Mouse (Mus musculus) gastrocnemius, postnatal 25 days (tissue): Measurements from ENCODE around the gene Anapc7. TPM values are rescaled to one million over a fixed set of nuclear protein-coding genes. Genes with fewer than 3 reads are reported as not detected.
"Not testable (repeated sequence)": the region's sequence is repeated elsewhere in the genome, so short reads cannot be mapped to it uniquely, and the experiment has no call there.

Experiments
- DNase-seq: peaks from one replicate; pipeline ENCODE4 v3.0.0; 2022
- total RNA-seq, 2 experiments: library from RNA; stranded (reverse); gene quantifications; 1 replicate in 1 of 2; 2 replicates in 1 of 2; pipeline ENCODE4 v1.2.3; 2021

The Anapc7 gene
- total RNA-seq, 2 experiments from 2014 or later: 12.3 to 13.4 TPM

DNA sequence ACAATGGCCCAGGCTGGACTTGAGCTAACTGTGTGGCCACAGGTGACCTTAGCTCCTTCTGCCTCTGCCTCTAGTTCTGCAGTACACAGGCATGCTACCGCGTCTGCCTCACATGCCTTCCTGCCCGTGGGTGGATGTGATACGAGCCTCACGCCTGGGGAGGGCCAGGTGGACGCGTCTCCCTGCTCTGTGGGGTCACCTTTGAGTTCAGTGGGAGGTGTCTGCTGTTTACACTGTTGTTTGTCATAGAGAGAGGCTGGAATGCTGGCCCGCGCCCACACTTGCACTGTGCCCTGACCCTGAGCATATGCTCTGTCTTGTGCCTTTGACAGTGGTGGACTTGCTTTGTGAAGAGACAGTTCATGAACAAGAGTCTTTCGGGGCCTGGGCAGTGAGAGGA lies 16.0 kb upstream of the Anapc7 start:
- DNase-seq: no peak

DNA sequence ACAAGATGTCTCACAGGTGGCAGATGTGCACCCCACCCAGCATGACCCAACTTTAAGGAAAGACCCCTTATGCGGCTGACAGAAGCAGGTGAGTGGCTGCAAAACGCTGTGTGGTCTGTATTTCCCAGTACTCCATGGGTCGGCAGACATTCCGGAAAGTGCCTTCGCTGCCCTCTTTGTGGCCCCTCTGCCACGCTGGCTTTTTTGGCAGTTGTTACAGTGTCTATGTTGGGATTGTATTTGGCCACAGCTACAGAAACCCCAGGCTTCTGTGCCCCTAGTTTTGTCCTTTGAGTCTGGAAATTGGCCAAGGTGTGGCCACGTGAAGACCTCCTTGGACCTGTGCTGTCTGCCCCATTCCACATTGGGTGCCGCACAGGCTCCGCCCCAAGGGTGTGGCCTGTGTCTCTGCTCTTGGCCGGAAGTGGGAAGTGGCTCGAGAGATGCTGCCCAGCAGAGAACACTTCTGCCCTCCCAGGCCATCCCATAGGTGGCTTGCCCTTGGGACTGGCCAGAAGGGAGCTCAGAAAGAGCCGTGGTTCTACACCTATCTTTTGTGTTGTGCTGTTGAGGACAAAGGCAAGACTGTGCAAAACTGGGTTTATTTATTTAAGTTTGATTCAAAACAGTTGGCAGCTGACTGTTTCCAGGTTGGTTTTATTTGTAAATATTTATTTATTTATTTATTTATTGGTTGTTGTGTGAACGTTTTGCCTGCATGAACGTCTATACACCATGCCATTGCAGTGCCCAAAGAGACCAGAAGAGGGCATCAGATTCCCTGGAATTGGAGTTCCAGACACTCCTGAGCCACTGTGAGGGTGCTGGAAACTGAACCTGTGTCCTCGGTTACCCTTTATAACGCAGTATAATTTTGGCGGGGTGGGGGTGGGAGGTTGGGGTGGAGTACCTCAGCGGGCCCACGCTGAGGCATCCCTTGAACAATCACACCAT lies 11.5 kb upstream of the Anapc7 start:
- no peak for DNase-seq

DNA sequence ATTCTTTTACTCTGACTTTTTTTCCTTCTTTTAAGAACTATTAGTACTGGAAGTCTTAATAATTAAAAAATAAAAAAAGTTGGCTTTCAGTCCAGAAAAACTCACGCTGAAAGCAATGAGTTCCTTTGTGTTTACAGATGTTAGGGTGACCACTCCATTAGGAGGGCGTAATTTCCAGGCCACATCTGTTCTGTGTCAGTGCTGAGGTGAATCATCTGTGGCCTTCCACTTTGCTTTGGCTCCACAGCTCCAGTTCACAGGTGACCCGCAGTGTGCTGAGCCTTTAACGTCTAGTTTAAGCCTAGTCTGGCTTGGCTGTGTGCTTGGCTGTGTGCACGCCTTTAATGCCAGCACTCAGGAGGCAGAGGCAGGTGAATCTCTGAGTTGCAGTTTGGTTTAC lies 9.6 kb upstream of the Anapc7 start:
- no peak for DNase-seq

DNA sequence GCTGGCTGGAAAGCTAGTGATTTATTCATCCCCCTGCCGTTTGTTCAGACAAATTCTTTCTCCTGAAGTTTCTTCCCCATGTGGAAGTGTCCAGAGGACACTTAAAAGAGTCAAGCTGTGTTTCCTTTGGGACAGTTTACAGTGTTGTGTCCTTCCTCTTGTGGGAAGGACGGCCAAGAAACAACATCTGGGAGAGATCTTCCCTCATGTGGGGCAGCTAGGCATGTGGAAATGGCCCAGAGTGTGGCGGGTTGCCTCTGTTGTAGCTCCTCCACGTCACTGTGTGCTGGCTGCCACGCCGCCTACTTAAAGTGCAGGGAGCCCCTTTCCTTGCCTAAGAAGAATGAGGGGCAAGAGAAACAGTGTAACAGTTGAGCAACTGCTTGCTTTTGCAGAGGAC lies 8.7 kb upstream of the Anapc7 start:
- peak; percentile 34 for DNase-seq

DNA sequence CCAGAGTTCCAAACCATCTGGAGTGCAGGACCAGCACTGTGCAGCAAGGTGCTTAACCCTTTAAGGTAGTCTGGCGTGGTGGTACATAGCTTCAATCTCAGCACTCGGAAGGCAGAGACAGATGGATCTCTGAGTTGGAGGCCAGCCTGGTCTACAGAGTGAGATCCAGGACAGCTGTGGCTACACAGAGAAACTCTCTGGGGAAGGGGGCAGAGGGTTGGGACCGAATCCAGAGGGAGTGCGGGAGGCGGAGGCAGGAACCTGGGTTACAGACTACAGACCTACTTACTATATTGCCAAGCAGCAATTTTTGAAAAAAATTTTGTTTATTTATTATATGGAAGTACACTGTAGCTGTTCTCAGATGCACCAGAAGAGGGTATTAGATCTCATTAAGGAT lies 7.1 kb upstream of the Anapc7 start:
- DNase-seq: no peak

DNA sequence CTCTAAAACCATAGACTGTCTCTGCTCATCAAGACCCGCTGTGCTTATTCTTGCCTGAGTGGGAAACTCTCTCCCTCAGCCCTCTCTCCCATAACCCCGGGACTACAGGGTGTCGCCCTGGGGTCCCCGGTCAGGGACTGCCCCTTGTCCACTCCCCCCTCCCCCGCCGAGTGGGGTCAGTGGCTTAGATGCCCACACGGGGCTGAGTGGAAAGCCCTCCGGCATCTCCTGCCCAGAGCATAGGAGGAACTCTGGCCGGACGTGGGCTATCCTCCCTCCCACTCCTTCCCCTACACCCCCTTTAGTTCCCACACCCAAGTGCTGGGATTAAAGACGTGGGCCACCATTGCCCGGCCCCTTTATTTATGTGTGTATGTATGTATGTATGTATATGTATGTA lies 6.0 kb upstream of the Anapc7 start:
- DNase-seq: no peak

DNA sequence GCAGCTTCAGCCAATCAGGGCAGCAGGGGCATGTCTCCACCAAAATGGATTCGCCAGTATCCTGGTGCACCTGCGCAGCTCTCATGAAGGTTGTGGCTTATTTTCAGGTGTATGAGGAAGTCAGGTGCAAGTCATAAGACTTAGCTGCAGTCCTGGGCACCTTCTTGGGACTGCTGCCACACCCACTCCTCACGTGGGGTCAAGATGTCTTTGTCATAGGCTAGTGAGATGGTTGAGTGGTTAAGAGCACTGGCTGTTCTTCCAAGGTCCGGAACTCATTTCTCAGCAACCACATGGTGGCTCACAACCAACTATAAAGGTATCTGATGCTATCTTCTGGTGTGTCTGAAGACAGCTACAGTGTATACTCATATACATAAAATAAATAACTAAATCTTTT lies 817 bp upstream of the Anapc7 start:
- not testable (repeated sequence) for DNase-seq

DNA sequence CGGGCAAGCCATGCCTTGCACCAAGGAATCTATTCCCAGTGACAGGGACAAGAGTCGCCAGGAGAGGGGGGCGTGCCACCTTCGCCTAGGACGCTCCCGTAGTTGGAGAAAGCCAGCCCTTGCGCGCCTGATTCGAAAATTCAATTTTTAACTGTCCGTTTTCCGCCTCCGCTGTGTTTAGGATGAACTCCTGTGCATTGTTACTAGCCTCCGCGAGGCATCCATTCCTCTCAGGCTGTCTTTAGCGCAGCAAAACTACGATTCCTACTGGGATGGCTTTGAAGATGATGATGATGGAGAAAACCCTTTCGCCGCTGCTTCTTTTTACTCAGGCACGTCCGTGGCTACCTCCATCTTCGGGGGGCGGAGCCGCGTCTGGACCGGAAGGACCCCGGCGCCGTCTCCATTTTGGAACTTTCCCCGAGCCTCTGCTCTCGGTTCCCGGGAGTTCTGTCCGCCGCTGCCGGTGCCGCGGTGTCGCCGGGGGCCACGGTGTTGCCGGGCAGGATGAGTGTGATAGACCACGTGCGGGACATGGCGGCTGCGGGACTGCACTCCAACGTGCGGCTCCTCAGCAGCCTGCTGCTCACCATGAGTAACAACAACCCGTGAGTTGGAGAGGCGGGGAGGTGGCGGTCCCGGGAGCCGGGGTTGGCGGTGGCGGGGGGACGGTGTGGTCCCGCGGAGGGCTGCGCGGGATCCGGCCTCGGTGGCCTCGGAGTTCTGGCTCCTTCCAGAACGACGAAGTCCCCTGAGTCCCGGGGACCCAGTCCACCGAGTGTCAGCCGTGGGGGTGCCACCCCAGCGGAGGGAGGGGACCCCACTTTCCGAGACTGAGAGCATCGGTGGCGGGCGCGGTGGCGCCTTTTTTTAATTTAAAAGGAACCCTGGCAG lies 825 bp downstream of the Anapc7 start:
- peak; percentile 83 for DNase-seq

DNA sequence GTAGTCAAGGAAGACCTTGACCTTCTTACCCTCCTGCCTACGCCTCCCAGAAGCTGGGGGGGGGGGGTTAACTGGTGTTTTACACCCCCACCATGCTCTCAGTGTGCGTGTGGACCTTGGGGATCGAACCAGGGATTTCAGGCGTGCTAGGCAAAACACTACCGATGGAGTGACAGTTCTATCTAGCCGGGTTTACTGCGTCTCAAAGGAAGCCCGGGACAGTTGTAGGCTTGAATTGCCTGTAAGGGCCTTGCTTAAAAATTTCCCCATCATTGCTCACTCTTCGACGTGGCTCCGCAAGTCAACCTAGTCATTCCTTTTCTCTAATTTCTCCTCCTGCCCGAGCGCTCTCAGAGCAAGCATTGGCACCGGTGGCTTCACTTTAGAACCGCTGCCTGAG lies 1.6 kb downstream of the Anapc7 start:
- no peak for DNase-seq

DNA sequence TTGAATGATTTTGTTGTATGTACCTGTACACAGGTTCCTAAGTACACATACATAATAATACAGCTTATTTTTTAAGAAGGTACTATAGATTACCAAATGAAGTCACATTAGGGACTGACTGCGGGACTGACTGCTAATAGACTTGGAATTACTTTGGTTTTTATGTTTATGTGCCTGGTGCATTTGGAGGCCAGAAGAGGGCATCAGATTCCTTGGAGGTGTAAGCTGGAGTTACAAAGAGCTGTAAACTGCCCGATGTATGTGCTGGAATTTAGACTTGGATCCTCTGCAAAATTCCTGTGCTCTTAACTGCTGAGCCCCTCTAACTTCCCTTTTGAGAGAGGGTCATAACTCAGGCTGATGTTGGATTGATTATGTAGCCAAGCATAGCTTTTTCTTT lies 4.1 kb downstream of the Anapc7 start:
- DNase-seq: no peak

DNA sequence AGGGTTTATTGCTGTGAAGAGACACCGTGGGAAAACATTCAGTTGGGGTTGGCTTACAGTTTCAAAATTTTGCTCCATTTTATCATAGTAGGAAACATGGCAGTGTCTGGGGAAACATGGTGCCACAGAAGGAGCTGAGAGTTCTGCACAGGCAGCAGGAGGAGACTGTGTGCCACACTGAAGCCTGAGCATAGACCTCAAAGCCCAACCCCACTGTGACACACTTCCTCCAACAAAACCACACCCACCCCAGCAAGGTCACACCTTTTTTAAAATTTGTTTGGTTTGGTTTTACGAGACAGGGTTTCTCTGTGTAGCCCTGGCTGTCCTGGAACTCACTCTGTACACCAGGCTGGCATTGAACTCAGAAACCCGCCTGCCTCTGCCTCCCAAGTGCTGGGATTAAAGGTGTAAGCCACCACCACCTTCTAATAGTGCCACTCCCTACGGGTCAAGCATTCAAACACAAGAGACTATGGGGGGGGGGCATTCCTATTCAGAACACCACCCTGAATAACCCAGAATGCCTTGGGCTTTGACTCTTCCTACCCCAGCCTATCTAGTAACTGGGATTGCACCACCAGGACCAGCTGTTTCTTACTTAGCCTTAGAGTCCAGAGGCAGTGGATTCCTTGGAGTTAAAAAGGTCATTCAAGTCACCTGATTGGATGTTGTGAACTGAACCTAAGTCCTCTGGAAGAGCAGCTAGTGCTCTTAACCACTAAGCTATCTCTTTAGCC lies 8.7 kb downstream of the Anapc7 start:
- DNase-seq: no peak

DNA sequence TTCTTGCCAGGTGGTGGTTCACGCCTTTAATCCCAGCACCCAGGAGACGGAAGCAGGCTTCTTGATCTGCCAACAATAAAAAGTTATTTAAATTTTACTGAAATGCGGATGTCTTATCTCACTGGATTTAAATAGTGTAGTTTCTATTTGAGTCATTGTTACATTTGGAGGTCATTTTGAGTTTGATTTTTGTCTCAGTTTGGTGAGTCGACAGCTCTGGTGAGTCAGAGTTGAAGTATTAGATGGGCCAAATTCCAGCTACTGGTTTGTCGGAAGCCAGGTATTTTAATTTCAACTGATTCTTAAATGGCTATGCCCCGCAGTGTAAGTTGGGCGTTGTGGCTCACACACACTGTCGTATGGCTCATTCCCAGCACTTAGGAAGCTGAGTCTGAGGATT lies 9.7 kb downstream of the Anapc7 start:
- no peak for DNase-seq

DNA sequence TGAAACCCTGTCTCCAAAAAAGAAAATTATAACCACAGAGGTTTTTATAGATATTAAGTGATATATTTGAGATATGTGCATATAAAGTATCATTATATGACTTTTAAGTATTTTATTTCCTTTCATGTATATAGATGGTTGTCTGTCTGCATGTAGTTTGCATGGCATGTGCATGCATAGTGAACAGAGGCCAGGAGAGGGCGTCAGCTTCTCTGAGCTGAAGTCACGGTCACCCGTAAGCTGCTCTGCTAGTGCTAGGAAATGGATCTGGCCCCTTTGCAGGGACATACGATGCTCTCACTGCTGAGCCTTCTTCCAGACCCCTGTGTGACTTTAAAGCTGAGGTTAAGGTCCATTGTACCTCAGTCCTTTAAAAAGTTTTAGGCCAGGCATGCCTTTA lies 13.0 kb downstream of the Anapc7 start:
- no peak for DNase-seq

DNA sequence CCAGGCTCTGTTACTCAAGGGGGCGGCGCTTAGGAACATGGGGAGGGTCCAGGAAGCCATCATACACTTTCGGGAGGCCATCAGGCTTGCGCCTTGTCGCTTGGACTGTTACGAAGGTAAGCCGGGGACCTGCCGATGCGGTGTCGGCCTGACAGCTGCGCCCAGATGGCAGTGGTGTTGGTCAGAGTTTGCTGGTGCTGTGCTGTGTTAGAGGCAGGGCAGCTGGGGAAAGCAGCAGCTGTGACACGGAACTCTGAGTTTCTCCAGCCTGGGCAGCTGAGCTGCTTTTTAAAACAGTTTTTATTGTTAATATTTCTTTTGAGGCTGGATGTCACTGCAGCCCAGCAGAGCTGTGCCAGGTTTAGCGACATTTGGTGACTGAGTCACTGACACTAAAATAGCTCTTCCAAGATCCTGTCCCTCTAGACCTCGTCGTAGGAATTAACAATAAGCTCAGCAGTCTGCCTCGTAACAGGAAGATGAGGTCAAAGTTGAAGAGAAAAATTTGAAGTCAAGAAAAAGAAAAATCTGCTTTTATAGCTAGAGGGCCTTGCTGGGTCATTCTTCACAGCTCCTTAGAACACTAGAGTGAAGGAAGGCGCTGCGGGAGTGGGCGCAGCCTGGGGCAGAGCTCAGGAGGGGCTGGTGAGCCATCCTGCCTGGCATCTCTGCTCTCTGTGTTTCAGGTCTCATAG lies 18.1 kb downstream of the Anapc7 start:
- DNase-seq: no peak

DNA sequence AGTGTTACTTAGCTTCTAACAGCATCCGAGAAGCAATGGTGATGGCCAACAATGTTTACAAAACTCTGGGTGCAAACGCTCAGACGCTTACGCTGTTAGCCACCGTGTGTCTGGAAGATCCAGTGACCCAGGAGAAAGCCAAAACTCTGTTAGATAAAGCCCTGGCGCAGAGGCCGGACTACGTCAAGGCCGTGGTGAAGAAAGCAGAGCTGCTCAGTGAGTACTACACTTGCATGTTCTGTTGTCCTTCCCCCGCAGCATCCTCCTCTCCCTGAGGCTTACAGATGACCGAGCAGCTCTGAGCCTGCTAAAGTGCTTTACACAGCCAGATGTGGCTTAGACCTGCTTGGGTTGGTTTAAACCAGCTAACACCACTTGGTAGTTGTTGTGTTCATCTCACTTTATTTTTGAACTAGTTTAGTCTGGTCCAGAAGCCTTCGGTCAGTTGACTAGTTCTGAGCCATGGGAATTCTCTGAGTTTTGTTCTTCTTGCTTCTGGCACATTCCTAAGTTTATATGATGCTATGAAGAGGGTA lies 18.7 kb downstream of the Anapc7 start:
- no peak for DNase-seq

DNA sequence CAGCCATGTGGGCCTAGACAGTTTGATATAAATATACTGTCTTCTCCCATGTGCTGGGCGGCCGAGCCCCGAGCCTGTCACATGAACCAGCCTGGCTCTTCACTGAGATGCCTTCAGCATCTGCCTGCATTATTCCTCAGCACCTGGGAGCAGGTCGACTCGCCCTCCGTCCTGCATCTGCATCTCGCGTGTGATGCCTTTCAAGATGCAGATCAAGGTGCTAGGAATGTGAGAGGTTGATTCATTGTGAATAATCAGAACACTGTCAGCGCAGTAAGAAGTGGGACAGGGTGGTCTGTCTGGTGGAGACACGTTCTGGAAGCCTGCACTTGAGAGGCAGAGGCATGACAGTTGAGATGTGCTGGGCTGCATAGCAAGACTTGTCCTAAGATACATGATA lies 23.0 kb downstream of the Anapc7 start:
- DNase-seq: no peak

DNA sequence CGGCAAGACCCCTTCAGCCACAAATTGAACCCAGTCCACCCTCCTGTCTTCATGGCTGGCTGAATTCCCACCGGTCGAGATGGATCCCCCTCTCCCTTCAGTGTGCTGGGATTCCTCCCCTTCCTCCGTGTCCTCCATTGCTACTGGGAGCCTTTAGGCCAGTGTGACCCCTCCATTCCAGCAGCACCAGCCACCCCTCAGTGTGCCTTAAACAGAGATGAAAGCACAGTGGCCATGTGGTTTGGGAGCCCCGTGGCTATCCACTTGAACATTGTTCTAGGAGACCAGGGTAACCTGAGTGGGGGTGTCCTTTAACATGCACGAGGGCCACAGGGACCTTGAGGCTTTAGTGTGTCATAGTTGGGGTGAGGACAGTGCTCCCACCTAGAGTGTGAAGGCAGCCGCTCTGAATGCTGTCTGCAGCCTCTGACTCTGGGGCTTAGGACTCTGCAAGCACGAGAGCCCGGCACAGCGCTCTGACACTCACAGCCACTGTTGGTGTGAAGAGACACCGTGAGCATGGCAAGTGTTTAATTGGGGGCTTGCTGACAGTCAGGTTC lies 23.6 kb downstream of the Anapc7 start:
- DNase-seq: no peak

DNA sequence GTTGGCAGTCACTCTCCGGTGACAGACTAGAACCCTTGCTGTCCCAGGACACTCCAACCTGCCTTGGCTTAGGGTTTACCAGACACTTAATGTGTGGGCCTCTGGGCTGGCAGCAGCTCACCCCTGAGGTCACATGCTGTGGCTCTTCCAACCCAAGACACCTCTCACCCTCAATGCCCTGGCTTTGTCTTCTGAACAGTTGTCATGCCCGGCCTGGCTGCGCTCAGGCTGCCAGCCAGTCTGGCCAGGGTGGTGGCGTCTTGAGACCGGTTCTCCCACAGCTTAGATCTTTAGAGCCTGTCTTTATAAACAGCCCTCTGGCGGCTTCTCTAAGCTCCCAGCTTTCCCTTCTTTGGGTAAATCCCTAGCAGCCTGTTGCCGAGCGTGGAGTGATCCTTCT lies 26.4 kb downstream of the Anapc7 start:
- DNase-seq: no peak

DNA sequence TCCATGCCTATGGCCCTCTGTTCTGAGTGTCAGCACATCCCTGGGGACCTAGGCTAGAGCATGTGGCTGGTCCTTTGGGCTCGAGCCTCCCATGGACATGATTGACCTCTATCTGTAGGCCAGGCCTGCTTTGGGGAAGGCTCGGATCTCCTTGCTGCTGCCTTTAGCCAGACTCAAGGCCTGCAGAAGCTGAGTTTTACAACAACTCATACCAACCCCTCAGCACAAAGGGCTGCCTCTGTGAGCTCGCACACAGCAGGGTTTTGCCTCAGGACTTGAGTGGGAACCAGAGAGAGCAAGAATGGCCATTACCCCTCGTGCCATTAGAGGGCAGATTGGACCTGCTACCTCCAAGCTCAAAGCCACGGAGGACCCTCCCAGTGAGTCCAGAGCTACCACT lies 27.4 kb downstream of the Anapc7 start:
- no peak for DNase-seq

DNA sequence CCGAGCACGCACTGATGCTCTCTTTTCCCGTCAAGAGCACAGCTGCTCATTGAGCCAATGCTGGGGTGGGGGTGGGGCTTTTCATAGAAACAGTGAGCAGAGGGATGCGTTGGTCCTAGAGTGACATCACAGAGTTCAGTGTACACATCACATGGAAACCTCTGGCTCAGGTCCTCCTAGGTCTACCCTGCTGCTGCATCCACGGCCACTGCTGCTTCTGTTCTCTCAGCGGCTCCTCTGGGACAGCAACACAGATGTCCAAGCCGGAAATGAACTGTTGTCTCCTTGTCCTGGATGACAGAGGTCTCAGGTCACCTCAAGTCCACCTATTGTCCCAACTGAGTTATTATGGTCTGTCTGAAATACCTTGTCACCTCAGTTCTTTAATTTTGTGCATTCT lies 28.5 kb downstream of the Anapc7 start:
- DNase-seq: no peak

DNA sequence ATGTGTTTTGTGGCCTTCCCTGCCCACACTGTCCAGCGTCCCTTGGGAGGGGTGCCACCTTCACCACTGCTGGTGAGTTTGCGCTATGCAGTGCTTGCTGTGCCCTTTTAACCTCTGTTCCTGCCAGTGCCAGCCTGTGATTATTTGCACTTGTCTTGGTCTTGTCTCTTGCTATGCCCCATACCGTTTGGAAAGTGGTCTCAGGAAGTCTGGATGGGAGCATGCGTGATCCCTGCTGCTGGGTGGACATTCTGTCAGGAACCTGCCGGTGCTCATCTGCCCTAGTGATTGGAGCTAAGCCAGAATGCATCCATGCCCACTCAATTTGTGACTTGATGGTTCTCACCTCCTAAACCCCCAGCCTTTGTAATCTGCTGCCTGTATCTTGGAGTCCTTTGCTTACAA lies 29.4 kb downstream of the Anapc7 start:
- DNase-seq: no peak
